Mouse (Mus musculus) bone marrow macrophage, adult 2 months (primary cell): ENCODE results near the gene Gnpat. TPM values are rescaled to one million over a fixed set of nuclear protein-coding genes. Genes with fewer than 3 reads are reported as not detected.
"Not testable (repeated sequence)": the region's sequence is repeated elsewhere in the genome, so short reads cannot be mapped to it uniquely, and the experiment has no call there.

Experiments used
- H3K27ac ChIP-seq: 2 replicates; pipeline ENCODE4 v1.5.1; 2012; ENCODE audit warnings: low read depth, low read length; ENCODE audit not compliant: insufficient read depth
- H3K4me1 ChIP-seq: 2 replicates; pipeline ENCODE4 v1.6.1; 2012; ENCODE audit warnings: low read length; ENCODE audit not compliant: control insufficient read depth, insufficient read depth
- H3K4me3 ChIP-seq: 2 replicates; pipeline ENCODE4 v1.5.1; 2012; ENCODE audit warnings: mild to moderate bottlenecking, low read length, moderate library complexity; ENCODE audit not compliant: insufficient read depth
- CTCF ChIP-seq: IDR thresholded peaks from 2 replicates; pipeline ENCODE4 v1.5.1; 2012; ENCODE audit warnings: low read depth, mild to moderate bottlenecking, low read length, moderate library complexity
- POLR2A ChIP-seq: IDR thresholded peaks from 2 replicates; pipeline ENCODE4 v1.6.1; 2012; ENCODE audit warnings: mild to moderate bottlenecking, low read depth, low read length, borderline replicate concordance
- polyA plus RNA-seq: library from polyadenylated mRNA; stranded (reverse); fragments of >200 nt; gene quantifications from 2 replicates; pipeline ENCODE4 v1.2.4, GENCODE M21; 2012; ENCODE audit not compliant: missing spikeins, insufficient read depth, insufficient read length

The Gnpat gene
- polyA plus RNA-seq, 1 experiment, result 34.6 TPM

DNA sequence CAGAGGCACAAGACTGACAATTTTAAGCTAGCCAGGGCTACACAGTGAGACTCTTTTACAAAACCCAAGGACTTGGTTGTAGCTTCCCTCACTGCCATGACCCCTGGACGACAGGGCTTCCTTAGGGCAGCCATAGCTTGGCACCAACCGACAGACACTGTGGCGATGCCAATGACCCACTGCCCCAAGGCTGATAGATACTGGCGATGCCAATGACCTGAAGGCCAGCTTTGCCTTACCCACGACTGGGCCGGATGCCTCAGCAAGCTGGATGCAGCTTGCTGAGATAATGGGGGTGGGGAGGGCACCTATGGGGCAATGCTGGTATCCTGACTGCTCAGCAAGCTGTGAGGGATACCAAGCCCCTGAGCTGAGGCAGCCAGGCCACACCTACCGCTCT is 21.9 kb upstream of the Gnpat start:
- Histone ChIP-seq H3K4me1 (peaks cover 12% of the 10 kb centered on the region), H3K27ac (no peak overlapping the region), H3K4me3 (no peak overlapping the region)
- TF ChIP-seq CTCF, result no peak
- TF ChIP-seq POLR2A, result no peak

DNA sequence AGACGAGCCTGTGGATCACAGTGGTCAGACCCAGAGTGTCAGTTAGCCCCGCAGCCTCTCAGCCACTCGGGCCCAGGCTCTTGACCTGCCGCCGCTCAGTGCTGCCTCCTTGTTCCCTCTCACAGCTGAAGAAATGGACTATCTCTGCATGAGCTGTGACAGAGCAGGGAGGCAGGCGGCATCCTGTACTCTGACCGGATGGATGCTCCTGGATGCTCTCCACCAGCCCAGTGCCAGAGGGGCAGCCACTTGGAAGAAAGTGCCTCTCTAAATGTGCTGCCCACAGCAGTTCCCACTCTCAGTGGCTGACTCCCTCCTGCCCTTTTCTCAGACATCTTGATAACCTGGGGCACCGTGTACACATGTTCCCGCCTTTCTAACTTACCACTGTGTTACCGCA is 21.1 kb upstream of the Gnpat start:
- Histone ChIP-seq H3K27ac (no peak overlapping the region), H3K4me1 (peaks cover 12% of the 10 kb centered on the region), H3K4me3 (no peak overlapping the region)
- no peak for TF ChIP-seq CTCF
- no peak for TF ChIP-seq POLR2A

DNA sequence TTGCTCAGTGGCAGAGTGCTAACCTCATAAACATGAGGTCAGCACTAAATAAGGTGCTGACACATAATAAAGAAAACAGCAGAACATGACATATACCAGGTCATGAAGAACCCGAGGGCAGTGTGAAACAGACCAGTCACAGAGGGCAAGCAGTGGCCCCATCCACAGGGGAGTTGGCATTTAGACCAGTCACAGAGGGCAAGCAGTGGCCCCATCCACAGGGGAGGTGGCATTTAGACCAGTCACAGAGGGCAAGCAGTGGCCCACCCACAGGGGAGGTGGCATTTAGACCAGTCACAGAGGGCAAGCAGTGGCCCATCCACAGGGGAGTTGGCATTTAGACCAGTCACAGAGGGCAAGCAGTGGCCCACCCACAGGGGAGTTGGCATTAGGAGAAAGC is 19.9 kb upstream of the Gnpat start:
- not testable (repeated sequence) for H3K27ac ChIP-seq, H3K4me3 ChIP-seq
- peaks cover 12% of the 10 kb centered on the region for H3K4me1 ChIP-seq

DNA sequence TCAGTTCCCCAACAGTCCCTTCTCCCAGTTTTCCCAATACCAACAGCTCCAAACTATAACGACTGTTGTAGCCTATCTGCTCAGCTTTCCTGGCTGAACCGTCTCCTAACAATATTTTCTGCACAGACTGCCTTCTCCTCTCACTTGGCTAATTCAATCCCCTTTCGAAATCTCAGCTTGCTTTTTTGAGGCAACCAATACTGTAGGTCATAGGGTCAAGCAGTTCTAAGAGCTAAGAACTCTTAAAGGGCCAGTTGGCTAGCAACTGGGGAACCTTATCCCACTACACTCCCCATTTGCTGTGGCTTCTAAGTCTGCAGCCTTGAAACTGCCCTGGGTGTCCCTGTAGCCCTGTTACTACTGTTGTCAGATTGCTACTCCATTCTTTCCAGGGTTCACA is 17.7 kb upstream of the Gnpat start:
- TF ChIP-seq POLR2A (no peak), CTCF (no peak)
- no peak overlapping the region for H3K27ac ChIP-seq
- H3K4me1 ChIP-seq, result peaks cover 12% of the 10 kb centered on the region
- no peak overlapping the region for H3K4me3 ChIP-seq

DNA sequence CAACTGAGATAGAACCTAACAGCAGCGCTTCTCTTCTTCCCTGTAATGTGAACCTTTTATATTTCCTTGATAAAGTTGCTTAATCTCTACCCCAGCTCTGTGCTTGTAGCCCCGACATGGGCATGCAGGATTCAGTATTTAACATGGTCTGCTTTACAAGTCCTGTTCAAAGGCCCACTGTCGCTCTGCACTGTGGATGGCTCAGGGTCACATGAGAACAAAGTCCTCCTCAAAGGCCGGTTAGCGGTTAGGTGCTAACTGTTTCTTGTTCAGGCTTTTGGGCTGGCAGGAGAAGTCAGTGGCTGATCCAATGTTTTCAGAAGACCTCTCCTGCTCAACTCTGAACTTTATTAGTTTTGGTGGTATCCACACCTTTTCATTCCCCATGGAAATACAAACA is 17.3 kb upstream of the Gnpat start:
- Histone ChIP-seq H3K4me3 (no peak overlapping the region), H3K4me1 (peaks cover 12% of the 10 kb centered on the region), H3K27ac (no peak overlapping the region)
- no peak for TF ChIP-seq POLR2A
- TF ChIP-seq CTCF, result no peak

DNA sequence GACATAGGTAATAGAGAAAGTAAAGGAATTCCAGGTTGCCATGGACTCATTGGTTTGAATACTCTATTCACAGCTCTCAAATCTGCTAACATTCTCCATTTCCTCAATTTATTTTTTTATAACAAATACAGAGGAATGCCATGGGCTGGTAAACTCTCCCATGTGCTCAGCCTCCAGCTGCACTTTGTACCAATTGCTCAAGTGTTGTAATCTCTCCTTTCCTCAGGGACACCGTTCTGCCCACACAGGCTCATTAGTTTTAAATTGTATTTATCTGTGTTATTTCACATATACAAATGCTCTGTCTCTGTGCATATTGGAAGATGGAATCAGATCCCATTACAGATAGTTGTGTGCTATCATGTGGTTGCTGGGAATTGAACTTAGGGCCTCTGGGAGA is 9.3 kb upstream of the Gnpat start:
- Histone ChIP-seq H3K27ac (no peak overlapping the region), H3K4me1 (no peaks in the 10 kb centered on the region), H3K4me3 (no peak overlapping the region)
- TF ChIP-seq CTCF (no peak), POLR2A (no peak)

DNA sequence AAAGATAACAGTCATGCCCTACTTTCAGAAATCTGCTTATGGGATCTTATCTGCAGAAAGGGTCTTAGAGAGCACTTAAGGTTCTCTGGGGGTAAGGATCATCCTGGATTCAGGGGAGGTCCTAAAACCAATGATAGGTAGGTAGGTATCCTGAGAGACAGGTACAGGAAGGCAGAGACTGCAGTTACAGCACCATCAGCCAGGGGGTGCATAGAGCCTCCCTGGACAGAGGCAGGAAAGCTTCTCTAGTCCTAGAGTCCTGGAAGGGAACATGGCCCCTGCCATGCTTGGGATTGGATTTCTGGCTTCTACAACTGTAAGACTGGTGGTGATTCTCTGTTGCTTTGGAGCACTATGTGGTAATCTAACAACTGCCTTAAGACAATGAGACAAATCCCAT is 3.4 kb upstream of the Gnpat start:
- Histone ChIP-seq H3K27ac (no peak overlapping the region), H3K4me3 (no peak overlapping the region), H3K4me1 (peaks cover 6% of the 10 kb centered on the region)
- TF ChIP-seq CTCF, result no peak
- TF ChIP-seq POLR2A, result no peak

DNA sequence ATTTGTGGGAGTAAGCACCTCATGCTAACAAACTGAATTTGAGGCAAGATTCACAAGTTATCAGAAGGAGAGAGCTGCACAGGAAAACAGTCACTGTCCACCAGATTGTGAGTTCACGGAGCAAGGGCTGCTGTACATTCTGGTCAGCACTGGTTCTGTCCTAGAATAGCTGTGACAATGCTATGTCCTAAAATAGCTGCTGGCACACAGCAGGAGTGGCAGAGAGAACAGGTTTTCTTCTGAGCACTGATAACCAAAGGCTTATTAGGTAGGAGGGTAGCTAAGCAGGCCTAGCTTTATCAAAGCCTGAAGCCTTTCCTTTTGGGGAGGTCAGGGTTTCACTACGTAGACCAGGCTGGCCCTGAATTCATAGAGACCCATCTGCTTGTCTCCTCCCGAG is 2.6 kb upstream of the Gnpat start:
- H3K4me1 ChIP-seq, result peaks cover 13% of the 10 kb centered on the region
- H3K4me3 ChIP-seq, result no peak overlapping the region
- H3K27ac ChIP-seq, result no peak overlapping the region
- TF ChIP-seq POLR2A (no peak), CTCF (no peak)

DNA sequence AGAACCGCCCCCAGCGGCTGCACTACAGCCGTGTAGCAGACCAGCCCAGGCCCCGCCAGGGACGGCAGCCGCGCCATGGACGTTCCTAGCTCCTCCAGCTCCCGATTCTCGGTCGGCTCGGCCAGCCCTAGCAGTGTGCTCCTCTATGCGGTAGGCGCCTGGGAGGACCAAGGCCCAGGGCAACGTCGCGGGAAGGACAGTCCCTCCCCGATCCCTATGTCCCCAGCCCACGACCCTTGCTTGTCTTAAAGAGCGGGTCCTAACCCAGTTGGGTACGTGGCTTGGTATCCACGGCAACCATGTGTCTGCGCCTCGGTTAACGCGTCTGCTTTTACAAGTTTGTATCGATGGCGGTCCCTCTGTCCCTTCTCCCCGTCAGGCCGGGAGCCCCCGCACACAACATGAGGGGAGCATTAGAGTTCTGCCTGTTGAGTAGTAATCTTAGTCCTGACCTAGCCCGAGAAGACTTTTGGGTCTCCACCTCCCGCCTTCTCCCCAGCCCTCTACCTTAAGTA is 387 bp downstream of the Gnpat start:
- peaks cover 33% of the 10 kb centered on the region for H3K4me1 ChIP-seq
- TF ChIP-seq CTCF, result no peak
- TF ChIP-seq POLR2A, result no peak
- peak overlapping the region; percentile 73 for H3K27ac ChIP-seq
- H3K4me3 ChIP-seq, result peak overlapping the region; percentile 99

DNA sequence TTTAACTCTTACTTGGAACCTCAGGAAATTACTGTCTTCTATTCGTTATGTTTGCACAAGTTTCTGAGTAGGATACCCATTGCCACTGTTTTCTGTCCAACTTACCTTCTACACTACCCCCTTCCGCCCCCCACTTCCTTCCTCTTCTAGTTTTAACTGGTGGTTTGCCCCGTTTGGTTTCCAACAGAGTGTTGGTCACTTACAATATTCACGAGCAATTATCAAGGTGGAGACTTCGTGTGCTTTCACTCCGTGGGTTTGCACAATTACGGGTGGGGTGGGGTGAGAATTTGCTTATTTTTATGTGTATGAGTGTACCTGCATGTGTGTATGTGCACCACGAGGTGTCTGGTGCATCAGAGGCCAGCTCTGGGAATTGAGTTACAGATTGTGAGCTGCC is 896 bp downstream of the Gnpat start:
- Histone ChIP-seq H3K4me1 (peaks cover 38% of the 10 kb centered on the region), H3K27ac (peak overlapping the region; percentile 7; the same call in 1 of the 2 replicates), H3K4me3 (peak overlapping the region; percentile 99)
- no peak for TF ChIP-seq POLR2A
- no peak for TF ChIP-seq CTCF

DNA sequence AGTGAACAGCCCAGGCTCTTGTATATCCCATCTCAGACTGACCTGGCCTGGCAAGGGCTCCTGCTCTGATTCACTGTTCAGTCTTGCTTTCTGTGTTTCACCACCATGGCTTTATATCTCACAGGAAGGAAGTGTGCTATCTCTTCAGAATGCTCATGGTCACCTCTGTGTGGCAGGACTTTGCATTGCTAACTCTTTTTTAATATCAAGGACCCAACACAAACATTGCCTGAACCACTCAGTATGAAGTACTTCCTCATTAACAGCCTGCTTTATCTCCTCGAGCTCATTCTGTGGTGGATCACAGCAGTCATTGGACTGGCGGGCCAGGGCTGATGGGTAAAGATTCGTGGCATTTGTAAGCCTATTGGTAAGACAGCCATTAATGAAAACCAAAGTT is 3.8 kb downstream of the Gnpat start:
- Histone ChIP-seq H3K4me1 (peaks cover 38% of the 10 kb centered on the region), H3K27ac (no peak overlapping the region), H3K4me3 (no peak overlapping the region)
- TF ChIP-seq CTCF (no peak), POLR2A (no peak)
